Mouse (Mus musculus): ENCODE results near the gene Phldb1.

- TF ChIP-seq CTCF (conservative IDR thresholded peaks at IDR 0.05; ENCODE audit: insufficient read depth, insufficient read length, low read depth, low read length): no peak
- TF ChIP-seq POLR2A (IDR thresholded peaks at IDR 0.05; ENCODE audit: low read depth, low read length): no peak
These were observed 24.8 kb downstream of the Phldb1 start for GRCm38 (mm10) chr9:44710213-44710612.

All from kidney, adult 2 months (tissue).